Mouse (Mus musculus): ENCODE data around the gene Smyd4.
A peak's percentile ranks its signal among the peaks of the same experiment; 100 is the strongest.

The Smyd4 gene

GRCm38 (mm10) chr11:75348199-75348889 is at the start of gene Smyd4, which contains the start of gene Rpa1:
Smyd4 (plus strand) TSS chr11:75348433.
Rpa1 (minus strand) TSS chr11:75348324.
- DNase-seq (ENCODE audit: low spot score in 2 of 2): peak; percentile 94 to 95

GRCm38 (mm10) chr11:75298491-75298890 is 49.7 kb upstream of the Smyd4 start:
- DNase-seq (ENCODE audit: low spot score in 2 of 2): no peak

DNA sequence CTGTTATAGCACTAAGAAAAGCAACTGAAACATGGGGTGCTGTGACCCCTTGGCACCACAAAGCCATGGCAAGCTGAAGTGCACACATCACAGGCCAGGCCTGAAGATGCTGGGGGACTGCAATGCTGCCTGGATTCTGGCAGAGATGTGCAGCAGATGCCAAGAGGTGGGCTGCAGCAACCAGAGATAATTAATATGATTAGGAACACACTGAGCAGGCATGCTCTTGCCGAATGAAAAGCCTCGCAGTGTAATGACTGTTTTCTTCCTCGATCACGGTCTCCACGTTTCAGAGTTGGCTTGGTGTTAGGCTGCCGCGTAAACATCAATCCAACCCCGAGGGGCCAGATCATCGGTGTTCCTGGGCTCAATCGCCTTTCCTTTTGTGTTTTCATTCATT is 48.4 kb upstream of the Smyd4 start:
- DNase-seq (ENCODE audit: low spot score in 2 of 2): no peak

GRCm38 (mm10) chr11:75300954-75301353 is 47.3 kb upstream of the Smyd4 start:
- DNase-seq (ENCODE audit: low spot score in 2 of 2): no peak

GRCm38 (mm10) chr11:75304797-75305196 is 43.4 kb upstream of the Smyd4 start:
- DNase-seq (ENCODE audit: low spot score in 2 of 2): no peak

DNA sequence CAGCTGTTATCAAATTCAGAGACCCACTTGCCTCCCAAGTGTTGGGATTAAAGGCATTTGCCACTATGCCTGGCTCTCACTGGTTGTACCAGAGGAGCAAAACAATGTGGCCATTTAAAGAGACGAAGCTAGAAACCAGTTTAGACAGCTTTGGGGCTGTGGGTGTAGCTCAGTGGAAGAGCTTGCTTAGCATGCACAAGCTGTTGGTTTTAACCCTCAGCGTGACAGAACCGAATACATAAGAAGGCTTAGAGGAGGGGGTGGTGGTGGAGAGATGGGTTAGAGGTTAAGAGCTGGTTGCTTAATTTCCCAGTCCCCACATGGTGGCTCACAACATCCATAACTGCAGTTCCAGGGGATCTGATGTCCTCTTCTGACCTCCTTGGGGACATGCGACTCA is 39.6 kb upstream of the Smyd4 start:
- no peak for DNase-seq (ENCODE audit: low spot score in 2 of 2)

DNA sequence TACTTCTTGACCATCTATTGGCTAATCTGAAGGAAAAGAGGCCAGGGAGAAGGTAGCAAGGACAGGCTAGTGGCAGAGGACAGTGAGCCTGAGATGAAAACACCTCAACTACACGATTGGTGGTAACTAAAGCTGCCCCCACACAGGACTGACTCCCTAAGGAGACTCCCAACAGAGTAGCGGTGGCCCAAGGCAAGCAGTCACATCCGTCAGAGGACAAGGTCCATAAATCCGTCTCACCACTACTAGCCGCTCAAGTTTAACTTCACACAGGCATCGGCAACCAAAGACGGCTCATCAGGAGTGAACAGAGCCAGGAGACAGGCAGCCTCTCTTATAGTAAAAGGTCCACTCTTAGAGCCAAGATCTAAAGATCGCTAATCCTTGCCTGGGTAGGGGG is 37.4 kb upstream of the Smyd4 start:
- DNase-seq (ENCODE audit: low spot score in 2 of 2): no peak

DNA sequence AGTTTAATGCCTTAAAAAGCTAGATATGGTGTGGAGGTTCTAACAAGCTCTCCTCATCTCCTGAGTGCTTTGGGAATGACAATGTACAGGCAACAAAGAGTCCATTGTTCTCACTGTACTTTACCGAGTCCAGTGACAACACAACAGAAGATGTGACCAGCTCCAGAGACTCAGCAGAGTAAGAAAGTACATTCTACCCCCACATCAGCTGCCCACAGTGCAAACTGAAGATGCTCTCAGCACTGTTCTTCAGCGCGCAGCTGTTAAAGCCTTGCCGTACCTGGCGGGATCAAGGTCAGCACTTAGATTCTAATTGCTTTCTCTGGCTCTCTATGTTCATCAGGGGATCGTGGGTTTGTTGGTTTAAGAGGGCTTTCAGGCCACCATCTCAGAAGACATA is 36.5 kb upstream of the Smyd4 start:
- no peak for DNase-seq (ENCODE audit: low spot score in 2 of 2)

- peak; percentile 50 to 56 for DNase-seq (ENCODE audit: low spot score in 2 of 2)
Measured at GRCm38 (mm10) chr11:75313834-75314233, 34.4 kb upstream of the Smyd4 start.

DNA sequence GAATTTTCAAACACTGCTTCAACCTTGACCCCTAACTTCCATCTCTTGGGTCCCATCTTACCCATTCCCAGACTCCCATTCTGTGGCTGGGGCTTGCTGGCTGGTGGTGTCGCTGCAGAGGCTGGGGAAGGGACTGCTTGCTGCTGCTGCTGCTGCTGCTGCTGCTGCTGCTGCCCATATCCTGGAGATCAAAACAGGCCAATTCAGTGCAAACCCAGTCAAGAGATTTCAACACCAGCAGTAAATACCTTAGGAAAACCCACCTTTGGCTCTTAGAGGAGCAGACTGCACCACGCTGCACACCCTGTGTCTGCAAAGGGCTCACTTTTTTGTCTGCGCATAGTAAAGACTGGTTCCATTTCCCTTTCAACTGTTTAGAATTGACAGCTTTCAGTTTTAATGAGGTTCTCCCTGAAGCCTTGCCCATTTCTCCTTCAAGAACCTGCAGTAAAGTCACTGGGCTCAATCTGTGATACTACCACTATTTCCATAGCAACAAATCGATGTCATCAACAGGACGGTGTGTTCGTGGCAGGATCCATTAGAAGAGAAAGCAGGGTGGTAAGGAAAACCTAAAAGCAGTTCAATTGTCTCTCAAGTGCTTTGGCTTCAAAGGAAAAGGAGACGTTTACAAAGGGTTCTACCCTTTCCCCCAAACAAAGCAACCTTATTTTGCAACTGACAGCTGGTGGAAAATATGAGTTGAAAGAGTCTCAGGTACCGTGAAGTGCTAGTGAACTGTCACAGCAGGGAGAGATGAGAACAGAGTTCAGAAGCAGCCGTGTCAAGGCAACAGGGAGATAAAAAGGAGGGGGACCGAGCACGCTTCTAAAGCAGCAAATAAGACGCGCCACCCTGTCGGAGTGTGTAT is 29.6 kb upstream of the Smyd4 start:
- DNase-seq (ENCODE audit: low spot score in 2 of 2): no peak

DNA sequence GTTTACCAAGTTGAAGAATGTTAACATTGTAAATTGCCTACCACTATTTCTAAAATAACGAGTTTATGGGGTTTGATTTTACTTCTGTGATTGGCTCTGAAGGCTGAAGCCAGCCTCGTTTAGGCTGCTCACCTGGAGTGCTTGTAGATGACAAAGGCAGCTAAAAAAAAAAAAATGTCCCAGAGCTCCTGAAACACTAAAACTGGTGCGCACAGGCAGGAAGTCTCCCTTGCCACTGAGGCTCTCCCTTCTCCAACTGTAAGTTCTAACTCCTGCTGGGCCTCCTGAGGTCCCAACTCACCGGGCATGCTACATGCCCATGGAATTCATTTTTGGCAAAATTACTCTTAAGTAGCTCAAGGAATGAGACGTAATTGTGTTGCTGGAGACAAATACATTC is 29.0 kb upstream of the Smyd4 start:
- no peak for DNase-seq (ENCODE audit: low spot score in 2 of 2)

GRCm38 (mm10) chr11:75323326-75323737 is 24.9 kb upstream of the Smyd4 start:
- DNase-seq (ENCODE audit: low spot score in 2 of 2): no peak

GRCm38 (mm10) chr11:75324433-75324832 is 23.8 kb upstream of the Smyd4 start:
- no peak for DNase-seq (ENCODE audit: low spot score in 2 of 2)

- DNase-seq (ENCODE audit: low spot score in 2 of 2): no peak
Measured at GRCm38 (mm10) chr11:75325116-75325968, 22.9 kb upstream of the Smyd4 start.

DNA sequence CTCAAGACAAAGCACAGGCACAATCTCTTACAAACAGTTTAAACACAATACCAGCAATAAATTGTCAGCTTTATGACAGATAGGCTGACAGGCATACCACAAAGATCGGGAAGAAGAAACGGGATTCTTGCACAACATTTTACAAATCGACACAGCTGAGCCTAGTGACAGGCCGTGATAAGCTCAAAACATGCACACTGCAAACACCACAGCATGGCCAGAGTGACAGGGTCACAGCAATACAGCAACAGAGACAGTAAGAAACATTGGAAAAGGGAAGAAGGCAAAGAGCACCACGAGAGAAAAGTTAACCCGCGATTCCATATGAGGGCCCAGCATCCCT is 22.3 kb upstream of the Smyd4 start:
- no peak for DNase-seq (ENCODE audit: low spot score in 2 of 2)

GRCm38 (mm10) chr11:75336676-75337075 is 11.6 kb upstream of the Smyd4 start:
- no peak for DNase-seq (ENCODE audit: low spot score in 2 of 2)

DNA sequence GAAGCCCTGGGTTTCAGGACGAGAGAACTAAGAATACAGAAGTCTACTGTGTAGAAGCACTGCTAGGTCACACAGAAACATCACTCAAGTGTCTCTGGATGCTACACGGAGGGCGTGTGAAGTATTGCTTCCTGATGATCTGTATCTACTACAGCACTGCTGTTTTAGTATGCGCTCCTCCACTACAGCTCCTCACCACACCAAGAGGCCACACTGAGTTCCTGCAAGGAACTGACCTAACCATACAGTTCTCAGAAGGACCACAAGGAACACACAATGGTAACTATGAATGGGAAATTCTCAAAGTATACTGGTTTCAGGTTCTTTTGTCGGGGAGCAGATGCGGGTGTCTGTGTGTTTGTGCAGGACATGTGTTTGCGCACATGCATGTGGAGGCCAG is 11.0 kb upstream of the Smyd4 start:
- DNase-seq (ENCODE audit: low spot score in 2 of 2): no peak

GRCm38 (mm10) chr11:75340076-75340475 is 8.2 kb upstream of the Smyd4 start:
- DNase-seq (ENCODE audit: low spot score in 2 of 2): no peak

GRCm38 (mm10) chr11:75340698-75341345 is 7.4 kb upstream of the Smyd4 start:
- no peak for DNase-seq (ENCODE audit: low spot score in 2 of 2)

GRCm38 (mm10) chr11:75343096-75343495 is 5.1 kb upstream of the Smyd4 start:
- no peak for DNase-seq (ENCODE audit: low spot score in 2 of 2)

- DNase-seq (ENCODE audit: low spot score in 2 of 2): no peak
Measured at GRCm38 (mm10) chr11:75344163-75344562, 4.1 kb upstream of the Smyd4 start.

DNA sequence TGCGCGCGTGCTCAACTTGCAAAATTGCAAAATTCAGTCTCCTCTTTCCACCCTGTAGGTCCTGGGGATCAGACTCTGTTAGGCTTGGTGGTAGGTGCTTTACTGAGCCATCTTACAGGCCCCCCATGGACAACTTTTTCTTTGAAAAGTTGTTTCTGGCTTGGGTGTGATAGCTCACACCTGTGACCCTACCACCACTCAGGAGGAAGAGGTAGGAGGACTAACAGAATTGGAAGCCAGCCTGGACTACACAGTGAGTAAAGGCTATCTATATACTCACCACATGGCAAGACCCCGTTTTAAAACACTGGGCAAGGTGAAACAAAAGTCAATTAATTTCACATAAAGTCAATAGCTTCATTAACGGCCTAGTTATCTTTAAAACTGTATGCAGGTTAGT is 3.5 kb upstream of the Smyd4 start:
- DNase-seq (ENCODE audit: low spot score in 2 of 2): no peak

All from right cerebral cortex, adult 2 months (tissue).